In genomic region chr6:119924235-119925005, GRCm38 (mm10) we compare ENCODE assay signal across 7 mouse cellular contexts. TPM values are rescaled to one million over a fixed set of nuclear protein-coding genes. Genes with fewer than 3 reads are reported as not detected.
A peak's percentile ranks its signal among the peaks of the same experiment; 100 is the strongest.
DNase-seq lines count a peak whose midpoint lies in the region; ATAC-seq lines count a peak whose summit lies in the region.

No protein-coding gene starts in this region.

- no peak overlapping the region for H3K4me3 ChIP-seq in hindbrain, embryonic 11.5 days (ENCODE audit: low read depth, low read length)
- no peak overlapping the region for H3K4me3 ChIP-seq in hindbrain, embryonic 13.5 days

- H3K4me1 ChIP-seq in hindbrain, embryonic 11.5 days (replicated peaks; ENCODE audit: control insufficient read depth, insufficient read depth, low read length), result no peaks in the 10 kb centered on the region
- H3K4me1 ChIP-seq in hindbrain, embryonic 13.5 days (replicated peaks), result no peaks in the 10 kb centered on the region

- DNase-seq in hindbrain, embryonic 11.5 days (ENCODE audit: low spot score), result peak; percentile 12
- peak; percentile 71 for DNase-seq in ES-CJ7 (ENCODE audit: low read depth, low spot score)
- peak; percentile 87 for DNase-seq in brain, adult 2 months (ENCODE audit: low read depth, low spot score)
- peak; percentile 35 to 38 for DNase-seq in left cerebral cortex, adult 18-20 months (ENCODE audit: low spot score in 2 of 2)
- DNase-seq in testis, postnatal 14 days (ENCODE audit: low spot score), result no peak
- DNase-seq in thymus, postnatal 25 days, result no peak

- peaks cover 5% of the 10 kb centered on the region; the same call in 1 of the 2 replicates for H3K36me3 ChIP-seq in hindbrain, embryonic 11.5 days (ENCODE audit: control insufficient read depth, insufficient read depth, low read length)
- peaks cover 84% of the 10 kb centered on the region for H3K36me3 ChIP-seq in hindbrain, embryonic 13.5 days

- H3K27me3 ChIP-seq in hindbrain, embryonic 11.5 days (ENCODE audit: control insufficient read depth, insufficient read depth, low read length), result no peaks in the 10 kb centered on the region
- no peaks in the 10 kb centered on the region for H3K27me3 ChIP-seq in hindbrain, embryonic 13.5 days

- H3K9ac ChIP-seq in hindbrain, embryonic 11.5 days (ENCODE audit: low read depth, low read length), result no peak overlapping the region
- H3K9ac ChIP-seq in hindbrain, embryonic 13.5 days, result no peak overlapping the region

- H3K9me3 ChIP-seq in hindbrain, embryonic 11.5 days (ENCODE audit: control insufficient read depth, low read length), result no peaks in the 10 kb centered on the region
- no peaks in the 10 kb centered on the region for H3K9me3 ChIP-seq in hindbrain, embryonic 13.5 days

- 63% methylated on average over 4 of the region's 4 CpGs for WGBS in hindbrain, embryonic 11.5 days
- 67% methylated on average over 4 of the region's 4 CpGs for WGBS in hindbrain, embryonic 13.5 days

- H3K27ac ChIP-seq in hindbrain, embryonic 11.5 days (ENCODE audit: low read depth, low read length), result no peak overlapping the region
- no peak overlapping the region for H3K27ac ChIP-seq in hindbrain, embryonic 13.5 days

- no peak for ATAC-seq in hindbrain, embryonic 11.5 days (ENCODE audit: low FRiP score)
- ATAC-seq in hindbrain, embryonic 13.5 days (ENCODE audit: low FRiP score), result no peak

- H3K4me2 ChIP-seq in hindbrain, embryonic 11.5 days (replicated peaks; ENCODE audit: low read depth, low read length), result no peak overlapping the region
- H3K4me2 ChIP-seq in hindbrain, embryonic 13.5 days, result no peak overlapping the region

RNA-seq across cellular contexts. Expression of gene Rad52, which starts 21.9 kb away (rescaled TPM):
- polyA plus RNA-seq in hindbrain, embryonic 11.5 days (2014; fragmentation: Nextera tagmentation; extraction: Ambion mirVana), result 24.0 and 28.5 TPM in 2 replicates
- polyA plus RNA-seq in hindbrain, embryonic 13.5 days (2015; fragmentation: Nextera tagmentation; extraction: Ambion mirVana), result 25.7 and 26.5 TPM in 2 replicates
- 10 to 100 TPM; 37.5 to 39.6 TPM for total RNA-seq in left cerebral cortex, adult 18-20 months (2021)

Comparison
In these comparisons a context has a peak if more than half of its experiments do, and no peak if none do; other contexts are left out.
1. DNase-seq: peak in hindbrain, embryonic 11.5 days (single experiment), ES-CJ7 (single experiment), brain, adult 2 months (single experiment) and left cerebral cortex, adult 18-20 months (2 of 2); none in testis, postnatal 14 days (single experiment) and thymus, postnatal 25 days (single experiment).